Mouse (Mus musculus): ENCODE results near the gene Sat1.

DNA sequence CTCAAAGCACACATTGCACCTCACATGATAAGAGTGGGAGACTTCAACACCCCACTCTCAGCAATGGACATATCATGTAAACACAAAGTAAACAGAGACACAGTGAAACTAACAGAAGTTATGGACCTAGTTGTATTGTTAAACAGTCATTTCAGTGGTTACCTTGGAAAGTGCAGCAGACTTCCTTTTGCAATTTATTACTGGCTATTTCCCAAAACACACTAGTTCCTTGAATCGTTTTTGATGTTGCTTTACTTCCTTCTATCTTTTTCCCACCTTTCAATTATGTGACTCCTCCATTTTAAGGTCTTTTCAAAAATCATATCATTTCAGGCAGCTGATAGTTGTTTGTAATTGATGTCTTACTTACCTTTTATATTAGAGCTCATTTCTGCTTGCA, 44.5 kb downstream of the Sat1 start:
- no peak for TF ChIP-seq CTCF (IDR thresholded peaks at IDR 0.05; ENCODE audit: control insufficient read depth, insufficient read depth, insufficient replicate concordance, low read depth, low read length)
- no peak for TF ChIP-seq POLR2A (IDR thresholded peaks at IDR 0.05; ENCODE audit: control insufficient read depth, low read depth, low read length)
